Mouse (Mus musculus): ENCODE measurements around the gene Pdgfd. TPM values are rescaled to one million over a fixed set of nuclear protein-coding genes. Genes with fewer than 3 reads are reported as not detected.

Pdgfd gene
- total RNA-seq, 4 experiments from 2014 or later = 9.5 to 14.8 (median 11.1) TPM

Other genes starting within 250 kb of the Pdgfd start
- not detected for gene Ddi1, start 101.3 kb downstream of the Pdgfd start, total RNA-seq (2022)